Mouse (Mus musculus): ENCODE data around the gene Gm49383. TPM values are rescaled to one million over a fixed set of nuclear protein-coding genes. Genes with fewer than 3 reads are reported as not detected.

The Gm49383 gene
- polyA plus RNA-seq, 1 experiment from 2014 or later = 13.6 TPM

- Histone ChIP-seq H3K27me3 (replicated peaks; ENCODE audit: control insufficient read depth, insufficient read depth, low read length) (no peaks in the 10 kb centered on the region), H3K36me3 (ENCODE audit: control insufficient read depth, insufficient read depth, low read length) (no peaks in the 10 kb centered on the region), H3K4me1 (ENCODE audit: control insufficient read depth, insufficient read depth, low read depth, low read length) (no peaks in the 10 kb centered on the region), H3K4me2 (ENCODE audit: low read length) (no peak overlapping the region), H3K4me3 (ENCODE audit: low read length) (no peak overlapping the region), H3K27ac (ENCODE audit: low read depth, low read length) (no peak overlapping the region), H3K9ac (ENCODE audit: low read depth, low read length) (no peak overlapping the region), H3K9me3 (ENCODE audit: control insufficient read depth, low read length) (no peaks in the 10 kb centered on the region)
- no peak for ATAC-seq
- WGBS = 87% methylated on average over 19 of the region's 19 CpGs
Measured at GRCm38 (mm10) chr12:69220613-69221277, 23.8 kb upstream of the Gm49383 start.

GRCm38 (mm10) chr12:69216587-69216986, 19.7 kb upstream of the Gm49383 start:
- Histone ChIP-seq H3K27me3 (replicated peaks; ENCODE audit: control insufficient read depth, insufficient read depth, low read length) (no peaks in the 10 kb centered on the region), H3K4me2 (ENCODE audit: low read length) (no peak overlapping the region), H3K4me1 (ENCODE audit: control insufficient read depth, insufficient read depth, low read depth, low read length) (no peaks in the 10 kb centered on the region), H3K9me3 (ENCODE audit: control insufficient read depth, low read length) (no peaks in the 10 kb centered on the region), H3K9ac (ENCODE audit: low read depth, low read length) (no peak overlapping the region), H3K27ac (ENCODE audit: low read depth, low read length) (no peak overlapping the region), H3K4me3 (ENCODE audit: low read length) (no peak overlapping the region), H3K36me3 (ENCODE audit: control insufficient read depth, insufficient read depth, low read length) (no peaks in the 10 kb centered on the region)
- ATAC-seq = no peak
- 94% methylated on average over 7 of the region's 7 CpGs for WGBS

- Histone ChIP-seq H3K9me3 (ENCODE audit: control insufficient read depth, low read length) (no peaks in the 10 kb centered on the region), H3K36me3 (ENCODE audit: control insufficient read depth, insufficient read depth, low read length) (no peaks in the 10 kb centered on the region), H3K4me2 (ENCODE audit: low read length) (no peak overlapping the region), H3K4me1 (ENCODE audit: control insufficient read depth, insufficient read depth, low read depth, low read length) (no peaks in the 10 kb centered on the region), H3K9ac (ENCODE audit: low read depth, low read length) (no peak overlapping the region), H3K4me3 (ENCODE audit: low read length) (no peak overlapping the region), H3K27ac (ENCODE audit: low read depth, low read length) (no peak overlapping the region), H3K27me3 (replicated peaks; ENCODE audit: control insufficient read depth, insufficient read depth, low read length) (no peaks in the 10 kb centered on the region)
- no peak for ATAC-seq
- 82% methylated on average over 3 of the region's 3 CpGs for WGBS
Measured at GRCm38 (mm10) chr12:69215000-69215785, 18.3 kb upstream of the Gm49383 start.

- ATAC-seq = no peak
- Histone ChIP-seq H3K36me3 (ENCODE audit: control insufficient read depth, insufficient read depth, low read length) (no peaks in the 10 kb centered on the region), H3K27me3 (replicated peaks; ENCODE audit: control insufficient read depth, insufficient read depth, low read length) (no peaks in the 10 kb centered on the region), H3K9ac (ENCODE audit: low read depth, low read length) (no peak overlapping the region), H3K4me2 (ENCODE audit: low read length) (no peak overlapping the region), H3K9me3 (ENCODE audit: control insufficient read depth, low read length) (no peaks in the 10 kb centered on the region), H3K4me3 (ENCODE audit: low read length) (no peak overlapping the region), H3K27ac (ENCODE audit: low read depth, low read length) (no peak overlapping the region), H3K4me1 (ENCODE audit: control insufficient read depth, insufficient read depth, low read depth, low read length) (no peaks in the 10 kb centered on the region)
- WGBS = 94% methylated on average over 7 of the region's 7 CpGs
Measured at GRCm38 (mm10) chr12:69214393-69214792, 17.5 kb upstream of the Gm49383 start.

GRCm38 (mm10) chr12:69213186-69213777, 16.4 kb upstream of the Gm49383 start:
- WGBS = 94% methylated on average over 13 of the region's 13 CpGs
- H3K9me3 ChIP-seq (ENCODE audit: control insufficient read depth, low read length) = no peaks in the 10 kb centered on the region
- no peaks in the 10 kb centered on the region for H3K27me3 ChIP-seq (replicated peaks; ENCODE audit: control insufficient read depth, insufficient read depth, low read length)
- H3K36me3 ChIP-seq (ENCODE audit: control insufficient read depth, insufficient read depth, low read length) = no peaks in the 10 kb centered on the region
- no peak for ATAC-seq
- no peak overlapping the region for H3K27ac ChIP-seq (ENCODE audit: low read depth, low read length)
- no peak overlapping the region for H3K4me2 ChIP-seq (ENCODE audit: low read length)
- no peak overlapping the region for H3K9ac ChIP-seq (ENCODE audit: low read depth, low read length)
- no peaks in the 10 kb centered on the region for H3K4me1 ChIP-seq (ENCODE audit: control insufficient read depth, insufficient read depth, low read depth, low read length)
- H3K4me3 ChIP-seq (ENCODE audit: low read length) = no peak overlapping the region

GRCm38 (mm10) chr12:69211057-69211456, 14.2 kb upstream of the Gm49383 start:
- no peaks in the 10 kb centered on the region for H3K9me3 ChIP-seq (ENCODE audit: control insufficient read depth, low read length)

GRCm38 (mm10) chr12:69210056-69210979, 13.4 kb upstream of the Gm49383 start:
- no peaks in the 10 kb centered on the region for H3K27me3 ChIP-seq (replicated peaks; ENCODE audit: control insufficient read depth, insufficient read depth, low read length)
- no peak overlapping the region for H3K9ac ChIP-seq (ENCODE audit: low read depth, low read length)
- WGBS = 91% methylated on average over 18 of the region's 18 CpGs
- H3K4me3 ChIP-seq (ENCODE audit: low read length) = no peak overlapping the region
- H3K9me3 ChIP-seq (ENCODE audit: control insufficient read depth, low read length) = no peaks in the 10 kb centered on the region
- H3K27ac ChIP-seq (ENCODE audit: low read depth, low read length) = no peak overlapping the region
- H3K4me1 ChIP-seq (ENCODE audit: control insufficient read depth, insufficient read depth, low read depth, low read length) = no peaks in the 10 kb centered on the region
- no peak overlapping the region for H3K4me2 ChIP-seq (ENCODE audit: low read length)
- no peak for ATAC-seq
- H3K36me3 ChIP-seq (ENCODE audit: control insufficient read depth, insufficient read depth, low read length) = no peaks in the 10 kb centered on the region

More at GRCm38 (mm10) chr12:69211057-69211456, 14.2 kb upstream of the Gm49383 start:
- Histone ChIP-seq H3K4me2 (ENCODE audit: low read length) (no peak overlapping the region), H3K9ac (ENCODE audit: low read depth, low read length) (no peak overlapping the region), H3K27ac (ENCODE audit: low read depth, low read length) (no peak overlapping the region), H3K4me1 (ENCODE audit: control insufficient read depth, insufficient read depth, low read depth, low read length) (no peaks in the 10 kb centered on the region), H3K27me3 (replicated peaks; ENCODE audit: control insufficient read depth, insufficient read depth, low read length) (no peaks in the 10 kb centered on the region), H3K36me3 (ENCODE audit: control insufficient read depth, insufficient read depth, low read length) (no peaks in the 10 kb centered on the region), H3K4me3 (ENCODE audit: low read length) (no peak overlapping the region)
- no peak for ATAC-seq
- 81% methylated on average over 5 of the region's 5 CpGs for WGBS

- H3K27me3 ChIP-seq (replicated peaks; ENCODE audit: control insufficient read depth, insufficient read depth, low read length) = no peaks in the 10 kb centered on the region
- H3K27ac ChIP-seq (ENCODE audit: low read depth, low read length) = no peak overlapping the region
- WGBS = 92% methylated on average over 2 of the region's 2 CpGs
- no peak overlapping the region for H3K9ac ChIP-seq (ENCODE audit: low read depth, low read length)
- no peak overlapping the region for H3K4me2 ChIP-seq (ENCODE audit: low read length)
- H3K36me3 ChIP-seq (ENCODE audit: control insufficient read depth, insufficient read depth, low read length) = no peaks in the 10 kb centered on the region
- H3K4me3 ChIP-seq (ENCODE audit: low read length) = no peak overlapping the region
- ATAC-seq = no peak
- no peaks in the 10 kb centered on the region for H3K9me3 ChIP-seq (ENCODE audit: control insufficient read depth, low read length)
- 0 out of 2 replicates have a peak, but pooled peaks cover 3% of the 10 kb centered on the region for H3K4me1 ChIP-seq (ENCODE audit: control insufficient read depth, insufficient read depth, low read depth, low read length)
Measured at GRCm38 (mm10) chr12:69208520-69208919, 11.6 kb upstream of the Gm49383 start.

Data from hindbrain, embryonic 16.5 days (tissue).